Mouse (Mus musculus): ENCODE measurements around the gene Slc39a3.

Slc39a3 gene

DNA sequence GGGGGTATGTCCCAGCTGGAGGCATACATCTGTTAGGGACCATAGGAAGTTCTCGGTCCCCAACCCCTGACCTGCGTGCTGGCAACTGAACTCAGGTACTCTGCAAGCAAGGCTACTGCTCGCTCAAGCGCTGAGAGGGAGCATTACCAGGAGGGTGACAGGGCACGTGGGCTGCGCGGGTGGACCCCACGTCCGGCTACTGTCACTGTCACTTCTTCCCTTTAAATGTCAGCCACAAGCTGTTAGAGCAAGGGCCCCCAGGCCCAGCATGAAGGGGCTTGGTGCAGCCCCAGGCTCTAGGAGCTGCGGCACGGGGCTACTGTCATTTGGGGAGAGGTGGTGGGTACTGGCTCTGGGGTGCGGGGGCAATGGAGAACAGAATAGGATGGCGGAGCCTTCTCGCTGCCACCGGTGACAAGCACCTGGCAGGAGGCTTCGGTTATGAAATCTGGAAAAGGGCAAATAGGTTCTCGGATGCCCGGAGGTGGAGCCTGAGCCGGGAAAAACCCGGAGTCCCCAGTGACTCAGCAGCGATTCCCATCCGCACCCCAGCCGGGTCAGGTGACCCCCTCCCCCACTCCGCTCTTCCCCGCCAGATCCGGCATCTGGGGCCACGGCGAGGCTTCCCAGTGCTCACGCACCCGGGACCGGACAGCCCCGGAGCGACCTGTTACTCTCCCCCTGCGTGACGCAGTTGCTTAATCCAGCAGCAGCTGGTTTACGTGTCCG, 51.8 kb downstream of the Slc39a3 start:
- no peak for DNase-seq (ENCODE audit: low spot score in 2 of 2)

DNA sequence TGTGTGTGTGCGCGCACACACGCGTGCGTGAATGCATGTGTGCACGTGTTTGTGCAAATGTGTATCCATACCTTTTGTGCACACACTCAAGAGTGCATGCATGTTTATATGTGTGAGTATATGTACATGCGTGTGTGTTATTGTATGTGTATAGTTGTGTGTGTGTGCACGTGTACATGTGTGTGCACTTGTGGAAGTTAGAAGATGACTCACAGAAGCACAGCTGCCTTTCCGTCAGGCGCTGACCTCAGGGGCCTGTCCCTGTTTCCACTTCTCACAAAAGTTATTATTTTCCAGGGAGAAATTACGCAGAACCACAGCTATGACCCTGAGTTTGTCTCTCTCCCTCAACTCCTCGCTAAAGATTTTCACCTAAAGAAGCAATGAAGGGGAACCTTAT, 53.0 kb downstream of the Slc39a3 start:
- DNase-seq (ENCODE audit: low spot score in 2 of 2), result no peak

DNA sequence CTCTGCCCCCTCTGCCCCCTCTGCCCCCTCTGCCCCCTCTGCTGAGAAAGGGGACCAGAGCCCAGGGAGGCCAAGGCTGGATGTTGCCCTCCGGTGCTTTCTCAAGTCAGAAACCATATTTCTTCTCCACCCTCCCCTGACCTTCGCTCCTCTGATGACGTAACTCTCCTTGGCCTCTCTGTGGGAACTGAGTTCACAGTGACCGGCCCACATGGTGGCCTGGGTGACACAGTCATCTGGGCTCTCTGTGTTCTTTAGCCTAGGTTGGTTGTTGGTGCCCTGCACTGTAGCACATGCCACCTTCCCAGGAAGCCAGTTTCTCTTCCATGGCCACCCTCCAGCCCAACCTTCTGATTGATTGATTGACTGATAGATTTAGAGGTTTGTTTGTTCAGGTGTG, 54.8 kb downstream of the Slc39a3 start:
- DNase-seq (ENCODE audit: low spot score in 2 of 2), result no peak

DNA sequence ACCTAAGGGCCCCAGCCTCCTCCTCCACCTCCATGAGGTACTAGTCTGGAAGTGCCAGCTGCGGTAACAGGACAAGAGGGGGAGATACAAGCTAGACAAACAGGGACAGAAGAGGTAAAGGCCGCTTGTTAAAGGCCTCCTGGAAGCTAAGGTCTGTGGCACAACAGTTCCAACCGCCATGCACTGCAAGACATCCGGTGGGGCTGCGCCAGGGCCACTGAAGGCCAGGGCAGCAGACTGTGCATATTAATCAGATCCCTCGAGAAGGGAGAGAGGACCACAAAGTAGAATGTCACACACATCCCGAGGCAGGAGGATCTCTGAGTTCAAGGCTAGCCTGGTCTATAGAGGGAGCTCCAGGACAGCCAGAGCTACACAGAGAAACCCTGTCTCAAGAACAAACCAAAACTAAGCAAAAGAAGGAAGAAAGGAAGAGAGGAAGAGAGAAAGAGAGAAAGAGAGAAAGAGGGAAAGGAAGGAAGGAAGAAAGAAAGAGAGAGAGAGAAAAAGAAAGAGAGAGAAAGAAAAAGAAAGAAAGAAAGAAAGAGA, 55.6 kb downstream of the Slc39a3 start:
- DNase-seq (ENCODE audit: low spot score in 2 of 2), result no peak
